Mouse (Mus musculus) kidney, adult 2 months (tissue): ENCODE results near the gene Cela2a.

Source experiments
- CTCF ChIP-seq: fragments of 200-500 bp; conservative IDR thresholded peaks from 2 replicates; pipeline ENCODE4 v1.5.1; 2011; ENCODE audit warnings: low read depth, mild to moderate bottlenecking, control low read depth, low read length, moderate library complexity, mixed read lengths; ENCODE audit not compliant: insufficient read depth, insufficient read length
- POLR2A ChIP-seq: fragments of 200-500 bp; IDR thresholded peaks from one replicate; pipeline ENCODE4 v1.6.1; 2011; ENCODE audit warnings: low read depth, low read length, control low read depth

GRCm38 (mm10) chr4:141766668-141767352, 59.1 kb downstream of the Cela2a start:
- TF ChIP-seq POLR2A (no peak), CTCF (no peak)
